Mouse (Mus musculus) thymus, postnatal 10 days (tissue): Measurements from ENCODE around the gene Bcl2l12.

Experiments
- DNase-seq, 2 experiments: peaks; one replicate each; pipeline ENCODE4 v3.0.0; 2021; ENCODE audit warnings: low spot score in 2 of 2

Bcl2l12 gene

GRCm38 (mm10) chr7:44959281-44959680, 39.2 kb downstream of the Bcl2l12 start:
- DNase-seq = no peak

DNA sequence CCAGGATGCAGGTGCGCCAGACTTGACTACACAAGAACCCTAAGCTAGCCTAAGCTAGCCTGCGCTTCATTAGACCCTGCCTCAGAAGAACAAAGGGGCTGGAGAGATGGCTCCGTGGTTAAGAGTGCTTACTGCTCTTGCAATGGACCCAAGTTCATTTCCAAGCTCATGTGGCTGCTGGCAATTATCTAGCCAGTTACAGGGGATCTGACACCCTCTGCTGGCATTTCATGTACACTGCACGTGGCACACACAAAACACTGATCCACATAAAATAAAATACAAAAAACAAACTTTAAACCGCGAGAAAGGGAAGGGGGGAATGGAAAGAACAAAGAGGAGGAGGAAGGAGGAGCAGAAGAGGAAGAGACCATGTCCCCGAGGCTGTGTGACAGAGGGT, 40.3 kb downstream of the Bcl2l12 start:
- peak in 1 of 2 experiments; percentile 29 for DNase-seq

DNA sequence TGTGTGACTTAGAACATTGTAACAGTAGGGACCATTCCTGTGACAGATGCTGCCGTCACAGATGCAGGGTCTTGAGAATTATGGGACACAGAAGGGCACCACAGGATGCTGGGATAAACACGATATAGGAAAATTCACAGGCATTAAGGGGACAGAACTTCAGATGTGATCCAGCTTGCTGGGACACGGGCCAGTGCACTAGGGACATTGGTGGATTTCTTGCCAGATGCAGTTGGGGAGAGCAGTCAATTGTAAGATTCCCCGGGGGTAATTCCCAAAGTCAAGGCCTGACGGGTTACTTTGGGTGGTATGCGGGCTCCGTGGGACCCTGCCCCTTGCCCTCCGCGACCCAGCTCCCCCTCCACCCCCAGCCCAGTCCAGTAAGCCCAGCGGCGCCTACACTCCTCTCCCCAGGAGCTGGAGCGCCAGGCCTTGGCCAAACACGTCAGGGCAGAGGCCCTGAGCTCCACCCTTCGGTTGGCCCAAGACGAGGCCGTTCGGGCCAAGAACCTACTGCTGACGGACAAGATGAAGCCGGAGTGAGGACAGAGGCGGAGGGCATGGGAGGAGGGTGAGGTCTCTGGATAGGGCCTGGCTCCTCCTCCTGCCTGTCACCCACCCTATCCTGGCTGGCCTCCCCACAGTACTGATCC, 41.2 kb downstream of the Bcl2l12 start:
- DNase-seq = no peak

DNA sequence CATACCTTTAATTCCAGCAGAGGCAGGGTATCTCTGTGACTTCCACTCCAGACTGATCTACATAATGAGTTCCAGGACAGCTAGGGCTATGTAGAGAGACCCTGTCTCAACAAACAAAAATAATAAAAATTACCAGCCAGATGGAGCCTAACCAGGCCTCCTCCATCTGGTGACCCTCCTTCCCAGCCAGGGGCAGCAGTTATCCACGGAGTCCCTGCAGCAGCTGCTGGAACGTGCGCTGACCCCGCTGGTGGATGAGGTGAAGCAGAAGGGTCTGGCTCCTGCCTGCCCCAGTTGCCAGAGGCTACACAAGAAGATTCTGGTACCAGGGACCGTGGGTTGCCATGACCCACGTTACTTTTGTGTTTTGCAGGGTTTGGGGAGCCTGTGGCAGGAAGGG, 42.2 kb downstream of the Bcl2l12 start:
- DNase-seq = no peak

DNA sequence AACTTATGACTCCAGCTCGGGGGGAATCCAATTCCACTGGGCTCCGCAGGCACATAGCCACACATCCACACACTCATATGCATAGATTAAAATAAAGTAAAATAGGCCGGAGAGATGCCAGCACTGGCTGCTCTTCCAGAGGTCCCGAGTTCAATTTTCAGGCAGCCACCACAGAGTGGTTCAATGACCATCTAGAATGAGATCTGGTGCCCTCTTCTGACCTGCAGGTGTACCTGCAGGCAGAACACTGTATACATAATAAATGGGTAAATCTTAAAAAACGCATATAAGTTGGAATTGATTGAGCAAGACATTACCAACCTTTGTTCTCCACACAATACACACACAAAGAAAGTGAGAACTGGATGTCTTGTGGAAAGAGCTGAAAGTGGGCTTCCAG, 42.9 kb downstream of the Bcl2l12 start:
- DNase-seq = peak in 1 of 2 experiments; percentile 47

- no peak for DNase-seq
Observed at GRCm38 (mm10) chr7:44954091-44954885, 44.2 kb downstream of the Bcl2l12 start.

GRCm38 (mm10) chr7:44953561-44953960, 45.0 kb downstream of the Bcl2l12 start:
- no peak for DNase-seq

GRCm38 (mm10) chr7:44952611-44953306, 45.8 kb downstream of the Bcl2l12 start:
- no peak for DNase-seq

DNA sequence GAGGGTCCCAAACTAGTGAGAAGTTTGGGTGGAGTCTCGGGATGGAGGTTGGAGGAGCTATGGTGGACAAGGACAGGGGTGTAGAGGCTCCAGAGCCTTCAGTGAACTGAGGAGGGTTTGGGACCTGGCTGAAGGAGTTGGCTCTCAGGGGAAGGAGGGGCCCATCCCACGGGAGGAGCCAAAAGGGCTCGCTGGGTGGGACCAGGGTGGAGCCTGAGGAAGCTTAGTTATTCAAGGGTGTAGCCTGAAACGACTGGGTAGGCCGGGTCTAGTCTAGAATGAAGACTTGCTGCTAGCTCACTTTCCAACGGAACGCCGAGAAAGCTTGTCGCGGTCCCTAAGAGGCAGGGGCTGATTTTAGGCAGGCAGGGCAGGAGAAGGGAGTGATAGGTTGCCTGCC, 46.6 kb downstream of the Bcl2l12 start:
- no peak for DNase-seq

DNA sequence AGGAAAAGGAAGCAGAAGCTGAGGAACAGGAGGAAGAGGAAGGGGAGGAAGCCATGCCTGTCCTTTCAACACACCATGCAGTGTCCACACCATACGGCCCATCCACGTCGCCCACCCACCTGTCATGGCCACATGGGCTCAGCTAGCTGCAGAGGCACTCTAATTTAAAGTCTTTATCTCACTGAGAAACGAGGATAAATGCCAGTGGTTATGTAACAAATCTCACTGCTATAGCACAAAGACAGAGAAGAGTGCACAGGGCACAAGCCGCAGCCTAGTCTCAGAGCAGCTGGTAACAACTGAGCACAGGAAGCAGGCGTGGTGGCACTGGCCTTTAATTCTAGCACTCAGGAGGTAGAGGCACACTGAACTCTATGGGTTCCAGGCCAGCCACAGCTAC, 48.6 kb downstream of the Bcl2l12 start:
- DNase-seq = no peak

DNA sequence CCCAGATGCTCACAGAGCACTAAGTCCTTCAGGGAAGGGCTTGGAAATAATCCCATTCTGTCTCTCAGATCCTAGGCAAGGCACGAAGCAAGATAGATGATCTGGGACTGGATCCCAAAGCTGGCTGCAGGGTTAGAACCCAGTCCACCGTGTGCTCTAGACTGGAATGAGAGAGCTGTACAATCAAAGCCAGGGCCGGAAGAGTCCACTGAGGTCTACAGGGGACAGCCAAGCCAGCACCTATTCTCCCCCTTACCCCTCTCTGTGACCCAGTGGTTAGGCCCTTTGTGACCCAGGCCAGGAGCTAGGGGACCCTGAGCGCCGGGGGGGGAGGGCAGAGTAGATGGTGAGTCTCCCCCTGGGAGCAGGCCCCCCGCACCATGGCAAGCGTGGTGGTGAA, 55.6 kb downstream of the Bcl2l12 start, which contains the start of gene Tsks:
Gene Tsks, plus strand, starts transcription at position 301 of the 400 bp plus-strand sequence.
- DNase-seq = no peak
